Comparison of ENCODE assay signal across 8 mouse cellular contexts in the genomic region with DNA sequence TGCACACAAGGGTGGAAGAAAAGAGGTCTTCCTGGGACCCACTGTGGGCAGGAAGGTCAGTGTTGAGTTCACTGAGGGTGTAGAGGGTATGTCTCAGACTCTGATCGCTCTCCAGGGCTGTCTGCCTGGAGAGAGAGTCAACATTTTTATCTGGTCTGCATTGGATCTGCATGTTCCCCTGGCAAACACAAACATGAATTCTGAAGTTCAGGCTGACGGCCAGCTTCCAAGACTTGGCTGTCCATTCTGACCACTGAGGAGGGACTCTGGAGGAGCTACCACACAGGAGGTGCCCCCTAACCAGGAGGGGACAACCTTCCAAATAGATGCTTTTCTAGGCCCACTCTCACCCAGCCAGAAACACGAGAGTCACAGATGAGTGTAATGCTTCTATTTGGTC. TPM values are rescaled to one million over a fixed set of nuclear protein-coding genes. Genes with fewer than 3 reads are reported as not detected.
A peak's percentile ranks its signal among the peaks of the same experiment; 100 is the strongest.
DNase-seq lines count a peak whose midpoint lies in the region; ATAC-seq lines count a peak whose summit lies in the region.

No protein-coding gene starts in this region.

- peak; percentile 24 to 25 for DNase-seq in layer of hippocampus, postnatal 10 days (ENCODE audit: low spot score in 2 of 2)
- DNase-seq in layer of hippocampus, adult 11-12 months (ENCODE audit: low spot score): no peak
- DNase-seq in embryonic facial prominence, embryonic 11.5 days (ENCODE audit: low spot score): no peak
- DNase-seq in testis, postnatal 14 days (ENCODE audit: low spot score): peak; percentile 57
- no peak for DNase-seq in frontal cortex, postnatal 14 days (ENCODE audit: low spot score in 2 of 2)
- DNase-seq in Muller cell, postnatal 12 days (ENCODE audit: inconsistent ontology term): no peak

- no peak for ATAC-seq in embryonic facial prominence, embryonic 11.5 days (replicated peaks; ENCODE audit: insufficient number of reproducible peaks, low FRiP score, low TSS enrichment, low read depth)
- ATAC-seq in heart, embryonic 16.5 days (replicated peaks; ENCODE audit: extremely low read depth, insufficient read depth, low FRiP score): no peak
- ATAC-seq in liver, embryonic 16.5 days (ENCODE audit: low read depth): 0 out of 2 replicates have a peak, but pooled peaks have one; percentile 9

- H3K27me3 ChIP-seq in embryonic facial prominence, embryonic 11.5 days (ENCODE audit: control insufficient read depth, insufficient read depth, low read length): no peaks in the 10 kb centered on the region
- no peaks in the 10 kb centered on the region for H3K27me3 ChIP-seq in heart, embryonic 16.5 days (ENCODE audit: control insufficient read depth, insufficient read depth, low read length)
- no peaks in the 10 kb centered on the region for H3K27me3 ChIP-seq in liver, embryonic 16.5 days (ENCODE audit: control insufficient read depth, insufficient read depth, low read depth, low read length)

- no peaks in the 10 kb centered on the region for H3K36me3 ChIP-seq in embryonic facial prominence, embryonic 11.5 days (replicated peaks; ENCODE audit: control insufficient read depth, insufficient read depth, low read depth, low read length)
- no peaks in the 10 kb centered on the region for H3K36me3 ChIP-seq in heart, embryonic 16.5 days (ENCODE audit: control insufficient read depth, insufficient read depth)
- H3K36me3 ChIP-seq in liver, embryonic 16.5 days (ENCODE audit: control insufficient read depth, insufficient read depth): no peaks in the 10 kb centered on the region

- peak overlapping the region; percentile 81 for H3K4me2 ChIP-seq in embryonic facial prominence, embryonic 11.5 days (ENCODE audit: low read depth, low read length)
- peak overlapping the region; percentile 72 for H3K4me2 ChIP-seq in heart, embryonic 16.5 days (ENCODE audit: low read depth, low read length)
- peak overlapping the region; percentile 81 for H3K4me2 ChIP-seq in liver, embryonic 16.5 days (ENCODE audit: low read depth, low read length)

- 74% methylated on average over 3 of the region's 3 CpGs for WGBS in embryonic facial prominence, embryonic 11.5 days
- WGBS in heart, embryonic 16.5 days: 56% methylated on average over 3 of the region's 3 CpGs
- WGBS in liver, embryonic 16.5 days (ENCODE audit: insufficient replicate concordance): 42% methylated on average over 3 of the region's 3 CpGs

- peak overlapping the region; percentile 99 for H3K9ac ChIP-seq in embryonic facial prominence, embryonic 11.5 days (replicated peaks; ENCODE audit: low read length)
- H3K9ac ChIP-seq in heart, embryonic 16.5 days (ENCODE audit: low read length): peak overlapping the region; percentile 71
- H3K9ac ChIP-seq in liver, embryonic 16.5 days (ENCODE audit: low read depth, low read length): peak overlapping the region; percentile 100

- peaks cover 5% of the 10 kb centered on the region for H3K4me1 ChIP-seq in embryonic facial prominence, embryonic 11.5 days (ENCODE audit: control insufficient read depth, insufficient read depth, low read length)
- peaks cover 42% of the 10 kb centered on the region for H3K4me1 ChIP-seq in heart, embryonic 16.5 days (ENCODE audit: control insufficient read depth, insufficient read depth, low read length)
- H3K4me1 ChIP-seq in liver, embryonic 16.5 days (ENCODE audit: control insufficient read depth, low read depth, low read length): peaks cover 43% of the 10 kb centered on the region

- no peaks in the 10 kb centered on the region for H3K9me3 ChIP-seq in embryonic facial prominence, embryonic 11.5 days (replicated peaks; ENCODE audit: control insufficient read depth, low read length)
- no peaks in the 10 kb centered on the region for H3K9me3 ChIP-seq in heart, embryonic 16.5 days (replicated peaks; ENCODE audit: control insufficient read depth, low read length)
- no peaks in the 10 kb centered on the region for H3K9me3 ChIP-seq in liver, embryonic 16.5 days (replicated peaks; ENCODE audit: control insufficient read depth, low read length)

- H3K4me3 ChIP-seq in embryonic facial prominence, embryonic 11.5 days (ENCODE audit: low read depth, low read length): peak overlapping the region; percentile 100
- H3K4me3 ChIP-seq in heart, embryonic 16.5 days (ENCODE audit: low read length): peak overlapping the region; percentile 89
- H3K4me3 ChIP-seq in liver, embryonic 16.5 days (ENCODE audit: low read depth, low read length): peak overlapping the region; percentile 97

- H3K27ac ChIP-seq in embryonic facial prominence, embryonic 11.5 days (replicated peaks; ENCODE audit: low read depth, low read length): no peak overlapping the region
- peak overlapping the region; percentile 93 for H3K27ac ChIP-seq in heart, embryonic 16.5 days (ENCODE audit: low read length)
- peak overlapping the region; percentile 94 for H3K27ac ChIP-seq in liver, embryonic 16.5 days (ENCODE audit: low read length)

RNA-seq across cellular contexts. Expression of a gene that starts 0.7 kb away (rescaled TPM):
- 100 to 1,000 TPM; 115 TPM for total RNA-seq in layer of hippocampus, postnatal 10 days (2021)
- polyA plus RNA-seq in embryonic facial prominence, embryonic 11.5 days (2014; fragmentation: Nextera tagmentation; extraction: Ambion mirVana): 60.3 and 66.1 TPM in 2 replicates
- polyA plus RNA-seq in heart, embryonic 16.5 days (2015; fragmentation: Nextera tagmentation; extraction: Ambion mirVana): 68.8 and 76.1 TPM in 2 replicates
- polyA plus RNA-seq in liver, embryonic 16.5 days (2015; fragmentation: Nextera tagmentation; extraction: Ambion mirVana): 33.4 and 36.8 TPM in 2 replicates

RNA-seq across cellular contexts. Expression of a gene that starts 43.5 kb away (rescaled TPM):
- 1 to 10 TPM; 2.9 to 4.1 TPM for total RNA-seq in layer of hippocampus, postnatal 10 days (2021)
- 30.7 and 40.8 TPM in 2 replicates for polyA plus RNA-seq in embryonic facial prominence, embryonic 11.5 days (2014; fragmentation: Nextera tagmentation; extraction: Ambion mirVana)
- polyA plus RNA-seq in heart, embryonic 16.5 days (2015; fragmentation: Nextera tagmentation; extraction: Ambion mirVana): 164 and 206 TPM in 2 replicates
- polyA plus RNA-seq in liver, embryonic 16.5 days (2015; fragmentation: Nextera tagmentation; extraction: Ambion mirVana): 80.5 and 82.1 TPM in 2 replicates

RNA-seq across cellular contexts. Expression of a gene that starts 47.4 kb away (rescaled TPM):
- not detected for total RNA-seq in layer of hippocampus, postnatal 10 days (2021)
- not detected in 2 replicates for polyA plus RNA-seq in embryonic facial prominence, embryonic 11.5 days (2014; fragmentation: Nextera tagmentation; extraction: Ambion mirVana)
- polyA plus RNA-seq in heart, embryonic 16.5 days (2015; fragmentation: Nextera tagmentation; extraction: Ambion mirVana): 2.3 and 3.7 TPM in 2 replicates
- polyA plus RNA-seq in liver, embryonic 16.5 days (2015; fragmentation: Nextera tagmentation; extraction: Ambion mirVana): 1.3 and 1.6 TPM in 2 replicates

RNA-seq across cellular contexts. Expression of a gene that starts 59.1 kb away (rescaled TPM):
- 1 to 10 TPM; 7.3 to 7.4 TPM for total RNA-seq in layer of hippocampus, postnatal 10 days (2021)
- polyA plus RNA-seq in embryonic facial prominence, embryonic 11.5 days (2014; fragmentation: Nextera tagmentation; extraction: Ambion mirVana): 4.5 and 5.3 TPM in 2 replicates
- polyA plus RNA-seq in heart, embryonic 16.5 days (2015; fragmentation: Nextera tagmentation; extraction: Ambion mirVana): 4.0 and 4.5 TPM in 2 replicates
- 1.6 and 1.7 TPM in 2 replicates for polyA plus RNA-seq in liver, embryonic 16.5 days (2015; fragmentation: Nextera tagmentation; extraction: Ambion mirVana)

Comparison
In these comparisons a context has a peak if more than half of its experiments do, and no peak if none do; other contexts are left out.
1. DNase-seq: peak in layer of hippocampus, postnatal 10 days (2 of 2) and testis, postnatal 14 days (single experiment); none in layer of hippocampus, adult 11-12 months (single experiment), embryonic facial prominence, embryonic 11.5 days (single experiment), frontal cortex, postnatal 14 days (0 of 2) and Muller cell, postnatal 12 days (single experiment).
2. Peak in every context shown above with its lines, with median percentiles within 50 percentile points of each other: H3K4me2 ChIP-seq, H3K4me3 ChIP-seq and H3K9ac ChIP-seq.